ENCODE assay signal across 7 mouse cellular contexts in genomic region chr3:79287699-79288458, GRCm38 (mm10). TPM values are rescaled to one million over a fixed set of nuclear protein-coding genes. Genes with fewer than 3 reads are reported as not detected.
DNase-seq lines count a peak whose midpoint lies in the region; ATAC-seq lines count a peak whose summit lies in the region.

No protein-coding gene starts in this region.

- no peaks in the 10 kb centered on the region for H3K9me3 ChIP-seq in forebrain, embryonic 12.5 days
- no peaks in the 10 kb centered on the region for H3K9me3 ChIP-seq in intestine, embryonic 14.5 days (ENCODE audit: control insufficient read depth, low read length)
- H3K9me3 ChIP-seq in lung, embryonic 16.5 days (ENCODE audit: control insufficient read depth, low read length), result no peaks in the 10 kb centered on the region

- H3K4me3 ChIP-seq in forebrain, embryonic 12.5 days (replicated peaks), result peak overlapping the region; percentile 90
- H3K4me3 ChIP-seq in intestine, embryonic 14.5 days (ENCODE audit: low read depth, low read length), result peak overlapping the region; percentile 89
- peak overlapping the region; percentile 97 for H3K4me3 ChIP-seq in lung, embryonic 16.5 days (ENCODE audit: low read length)

- no peak overlapping the region for H3K27ac ChIP-seq in forebrain, embryonic 12.5 days
- H3K27ac ChIP-seq in intestine, embryonic 14.5 days (ENCODE audit: low read depth), result peak overlapping the region; percentile 97; the same call in 1 of the 2 replicates
- peak overlapping the region; percentile 98; the same call in 1 of the 2 replicates for H3K27ac ChIP-seq in lung, embryonic 16.5 days (ENCODE audit: low read length)

- no peaks in the 10 kb centered on the region for H3K36me3 ChIP-seq in forebrain, embryonic 12.5 days (replicated peaks)
- H3K36me3 ChIP-seq in intestine, embryonic 14.5 days (ENCODE audit: control insufficient read depth, insufficient read depth, low read length), result no peaks in the 10 kb centered on the region
- H3K36me3 ChIP-seq in lung, embryonic 16.5 days (ENCODE audit: control insufficient read depth, insufficient read depth, low read length), result no peaks in the 10 kb centered on the region

- peaks cover 32% of the 10 kb centered on the region for H3K4me1 ChIP-seq in forebrain, embryonic 12.5 days
- peaks cover 28% of the 10 kb centered on the region for H3K4me1 ChIP-seq in intestine, embryonic 14.5 days (replicated peaks; ENCODE audit: control insufficient read depth, insufficient read depth, low read length)
- peaks cover 25% of the 10 kb centered on the region for H3K4me1 ChIP-seq in lung, embryonic 16.5 days (replicated peaks; ENCODE audit: control insufficient read depth, insufficient read depth, low read length)

- H3K9ac ChIP-seq in forebrain, embryonic 12.5 days, result peak overlapping the region; percentile 95
- H3K9ac ChIP-seq in intestine, embryonic 14.5 days (ENCODE audit: low read length), result peak overlapping the region; percentile 87
- H3K9ac ChIP-seq in lung, embryonic 16.5 days (ENCODE audit: low read length), result peak overlapping the region; percentile 74

- DNase-seq in thymus, postnatal 14 days, result peak; percentile 14
- no peak for DNase-seq in thymus, postnatal 4 days
- DNase-seq in intestine, embryonic 14.5 days (ENCODE audit: low spot score), result no peak
- no peak for DNase-seq in gastrocnemius, adult 8-10 months (ENCODE audit: low spot score in 2 of 2)

- H3K4me2 ChIP-seq in forebrain, embryonic 12.5 days, result peak overlapping the region; percentile 95
- peak overlapping the region; percentile 81 for H3K4me2 ChIP-seq in intestine, embryonic 14.5 days (ENCODE audit: low read length)
- peak overlapping the region; percentile 89 for H3K4me2 ChIP-seq in lung, embryonic 16.5 days (ENCODE audit: low read depth, low read length)

- WGBS in forebrain, embryonic 12.5 days, result 17% methylated on average over 17 of the region's 17 CpGs
- WGBS in intestine, embryonic 14.5 days, result 14% methylated on average over 17 of the region's 17 CpGs
- 10% methylated on average over 17 of the region's 17 CpGs for WGBS in lung, embryonic 16.5 days

- ATAC-seq in forebrain, embryonic 12.5 days (ENCODE audit: low FRiP score), result no peak
- peak; percentile 3; the same call in 1 of the 2 replicates for ATAC-seq in intestine, embryonic 14.5 days (replicated peaks; ENCODE audit: low FRiP score, low TSS enrichment, low read depth)
- ATAC-seq in lung, embryonic 16.5 days (ENCODE audit: low read depth), result no peak
- ATAC-seq in activated CD4-positive, CD25-positive, alpha-beta regulatory T cell, adult 4 months, result no peak

- peaks cover 15% of the 10 kb centered on the region; the same call in 1 of the 2 replicates for H3K27me3 ChIP-seq in forebrain, embryonic 12.5 days
- 0 out of 2 replicates have a peak, but pooled peaks cover 5% of the 10 kb centered on the region for H3K27me3 ChIP-seq in intestine, embryonic 14.5 days (replicated peaks; ENCODE audit: control insufficient read depth, insufficient read depth, low read length)
- H3K27me3 ChIP-seq in lung, embryonic 16.5 days (ENCODE audit: control insufficient read depth, insufficient read depth, low read depth, low read length), result no peaks in the 10 kb centered on the region

RNA-seq across cellular contexts. Expression of gene Rapgef2, which starts 1.6 kb away (rescaled TPM):
- 9.1 and 10.2 TPM in 2 replicates for polyA plus RNA-seq in forebrain, embryonic 12.5 days (2016; fragmentation: Nextera tagmentation; extraction: Ambion mirVana)
- 5.8 and 5.9 TPM in 2 replicates for polyA plus RNA-seq in intestine, embryonic 14.5 days (2014; fragmentation: Nextera tagmentation; extraction: Ambion mirVana)
- polyA plus RNA-seq in lung, embryonic 16.5 days (2015; fragmentation: Nextera tagmentation; extraction: Ambion mirVana), result 5.1 and 6.0 TPM in 2 replicates
- 1 to 10 TPM; 4.3 to 5.8 TPM for polyA plus RNA-seq in activated CD4-positive, CD25-positive, alpha-beta regulatory T cell, adult 4 months (2017; shearing (Covaris generic))
- total RNA-seq in gastrocnemius, adult 8-10 months (2022), result 10 to 100 TPM; 12.7 to 14.4 (median 13.4) TPM

RNA-seq across cellular contexts. Expression of gene Gm17359, which starts 48.6 kb away (rescaled TPM):
- polyA plus RNA-seq in forebrain, embryonic 12.5 days (2016; fragmentation: Nextera tagmentation; extraction: Ambion mirVana), result not detected in 2 replicates
- not detected in 2 replicates for polyA plus RNA-seq in intestine, embryonic 14.5 days (2014; fragmentation: Nextera tagmentation; extraction: Ambion mirVana)
- polyA plus RNA-seq in lung, embryonic 16.5 days (2015; fragmentation: Nextera tagmentation; extraction: Ambion mirVana), result not detected in 2 replicates
- not detected for polyA plus RNA-seq in activated CD4-positive, CD25-positive, alpha-beta regulatory T cell, adult 4 months (2017; shearing (Covaris generic))
- total RNA-seq in gastrocnemius, adult 8-10 months (2022), result not detected
